Mouse (Mus musculus) myocyte (in vitro differentiated cells): ENCODE data around the gene Cdyl2. TPM values are rescaled to one million over a fixed set of nuclear protein-coding genes. Genes with fewer than 3 reads are reported as not detected.

Experiments
- H3K27me3 ChIP-seq: one replicate; pipeline ENCODE4 v1.6.1; 2011; ENCODE audit not compliant: control insufficient read depth, insufficient read depth, insufficient read length
- H3K36me3 ChIP-seq: one replicate; pipeline ENCODE4 v1.6.1; 2011; ENCODE audit not compliant: control insufficient read depth, insufficient read depth
- H3K4me2 ChIP-seq: one replicate; pipeline ENCODE4 v1.6.1; 2011; ENCODE audit warnings: low read depth, control low read depth
- H3K4me3 ChIP-seq: one replicate; pipeline ENCODE4 v1.5.1; 2011; ENCODE audit warnings: mild to moderate bottlenecking, control low read depth, moderate library complexity
- H3K79me2 ChIP-seq: one replicate; pipeline ENCODE4 v1.6.1; 2011; ENCODE audit not compliant: control insufficient read depth, insufficient read depth
- H3ac ChIP-seq: one replicate; pipeline ENCODE4 v1.6.1; 2011; ENCODE audit not compliant: control insufficient read depth, insufficient read length
- CEBPB ChIP-seq: IDR thresholded peaks from 2 replicates; pipeline ENCODE4 v1.6.1; 2011; ENCODE audit warnings: mild to moderate bottlenecking, moderate library complexity; ENCODE audit not compliant: poor library complexity, insufficient read depth, severe bottlenecking
- E2F4 ChIP-seq: IDR thresholded peaks from one replicate; pipeline ENCODE4 v1.6.1; 2011; ENCODE audit warnings: mild to moderate bottlenecking, control low read depth, moderate library complexity; ENCODE audit not compliant: insufficient read depth
- MAX ChIP-seq: IDR thresholded peaks from one replicate; pipeline ENCODE4 v1.6.1; 2011; ENCODE audit warnings: low read depth, mild to moderate bottlenecking, control low read depth
- MYOD1 ChIP-seq, 3 experiments: IDR thresholded peaks; one replicate each; pipeline ENCODE4 v1.6.1; 2011; ENCODE audit warnings: control low read depth in 2 of 3, low read depth in 2 of 3, mild to moderate bottlenecking in 2 of 3, moderate library complexity in 1 of 3; ENCODE audit not compliant: insufficient read length in 2 of 3, control insufficient read depth in 1 of 3
- MYOG ChIP-seq, 3 experiments: IDR thresholded peaks; one replicate each; pipeline ENCODE4 v1.6.1; 2011; ENCODE audit warnings: control low read depth in 2 of 3, low read depth in 2 of 3, mild to moderate bottlenecking in 2 of 3; ENCODE audit not compliant: insufficient read length in 2 of 3, control insufficient read depth in 1 of 3, insufficient read depth in 1 of 3
- POLR2A ChIP-seq: IDR thresholded peaks from one replicate; pipeline ENCODE4 v1.6.1; 2011; ENCODE audit warnings: low read depth, mild to moderate bottlenecking, control low read depth, moderate library complexity; ENCODE audit not compliant: insufficient read length
- POLR2AphosphoS2 ChIP-seq: IDR thresholded peaks from one replicate; pipeline ENCODE4 v1.6.1; 2011; ENCODE audit warnings: low read depth, control low read depth; ENCODE audit not compliant: insufficient read length
- REST ChIP-seq: IDR thresholded peaks from one replicate; pipeline ENCODE4 v1.6.1; 2011; ENCODE audit warnings: mild to moderate bottlenecking, control low read depth, moderate library complexity; ENCODE audit not compliant: insufficient read depth, insufficient read length
- SRF ChIP-seq: IDR thresholded peaks from one replicate; pipeline ENCODE4 v1.6.1; 2011; ENCODE audit warnings: low read depth; ENCODE audit not compliant: control insufficient read depth, insufficient read length
- TCF12 ChIP-seq: IDR thresholded peaks from one replicate; pipeline ENCODE4 v1.6.1; 2011; ENCODE audit warnings: mild to moderate bottlenecking, control low read depth; ENCODE audit not compliant: poor library complexity, insufficient read depth, severe bottlenecking
- TCF3 ChIP-seq: IDR thresholded peaks from one replicate; pipeline ENCODE4 v1.6.1; 2011; ENCODE audit warnings: low read depth, control low read depth; ENCODE audit not compliant: insufficient read length
- USF1 ChIP-seq: IDR thresholded peaks from one replicate; pipeline ENCODE4 v1.6.1; 2011; ENCODE audit warnings: low read depth, mild to moderate bottlenecking, control low read depth, moderate library complexity
- polyA plus RNA-seq: library from polyadenylated mRNA; unstranded; fragments of >200 nt; fragmentation: generic; extraction: Trizol; gene quantifications from one replicate; pipeline ENCODE4 v1.2.1, GENCODE M21; 2012; ENCODE audit warnings: missing spikeins

Gene Cdyl2
- polyA plus RNA-seq, 1 experiment: 0.96 TPM

- Histone ChIP-seq H3K4me3 (no peak overlapping the region), H3K27me3 (no peaks in the 10 kb centered on the region), H3K36me3 (no peaks in the 10 kb centered on the region), H3ac (no peak overlapping the region), H3K79me2 (no peaks in the 10 kb centered on the region), H3K4me2 (no peak overlapping the region)
- TF ChIP-seq MAX (no peak), POLR2A (no peak), USF1 (no peak), POLR2AphosphoS2 (no peak), CEBPB (no peak), TCF3 (no peak), SRF (no peak), MYOD1 (IDR thresholded peaks at IDR 0.05; ENCODE audit: control insufficient read depth in 1 of 3, insufficient read length in 2 of 3, low read depth in 2 of 3) (no peak), E2F4 (no peak), TCF12 (no peak), REST (no peak), MYOG (IDR thresholded peaks at IDR 0.05; ENCODE audit: control insufficient read depth in 1 of 3, insufficient read depth in 1 of 3, insufficient read length in 2 of 3, low read depth in 2 of 3) (no peak)
These were observed 59.3 kb downstream of the Cdyl2 start for GRCm38 (mm10) chr8:116673493-116673892.

GRCm38 (mm10) chr8:116673052-116673451 lies 59.7 kb downstream of the Cdyl2 start:
- H3ac ChIP-seq: no peak overlapping the region
- H3K79me2 ChIP-seq: no peaks in the 10 kb centered on the region
- H3K36me3 ChIP-seq: no peaks in the 10 kb centered on the region
- H3K27me3 ChIP-seq: no peaks in the 10 kb centered on the region
- TF ChIP-seq E2F4: no peak
- no peak for TF ChIP-seq TCF3
- TF ChIP-seq TCF12: no peak
- H3K4me2 ChIP-seq: no peak overlapping the region
- no peak overlapping the region for H3K4me3 ChIP-seq

- H3K4me2 ChIP-seq: no peak overlapping the region
- no peak for TF ChIP-seq TCF12
- TF ChIP-seq TCF3: no peak
- TF ChIP-seq POLR2AphosphoS2: no peak
- TF ChIP-seq MAX: no peak
- no peak for TF ChIP-seq CEBPB
- TF ChIP-seq POLR2A: no peak
- TF ChIP-seq MYOG (IDR thresholded peaks at IDR 0.05; ENCODE audit: control insufficient read depth in 1 of 3, insufficient read depth in 1 of 3, insufficient read length in 2 of 3, low read depth in 2 of 3): no peak
- no peak for TF ChIP-seq REST
- TF ChIP-seq E2F4: no peak
- no peak for TF ChIP-seq USF1
- no peak for TF ChIP-seq SRF
- no peak for TF ChIP-seq MYOD1 (IDR thresholded peaks at IDR 0.05; ENCODE audit: control insufficient read depth in 1 of 3, insufficient read length in 2 of 3, low read depth in 2 of 3)
- no peaks in the 10 kb centered on the region for H3K79me2 ChIP-seq
- H3K27me3 ChIP-seq: no peaks in the 10 kb centered on the region
- H3ac ChIP-seq: no peak overlapping the region
- no peak overlapping the region for H3K4me3 ChIP-seq
- H3K36me3 ChIP-seq: no peaks in the 10 kb centered on the region
These were observed 61.2 kb downstream of the Cdyl2 start for GRCm38 (mm10) chr8:116671543-116671942.

GRCm38 (mm10) chr8:116670604-116671003 lies 62.2 kb downstream of the Cdyl2 start:
- TF ChIP-seq POLR2A (no peak), MAX (no peak), SRF (no peak), CEBPB (no peak), REST (no peak), E2F4 (no peak)
- Histone ChIP-seq H3K4me3 (no peak overlapping the region), H3K36me3 (no peaks in the 10 kb centered on the region), H3K4me2 (no peak overlapping the region), H3K27me3 (no peaks in the 10 kb centered on the region), H3K79me2 (no peaks in the 10 kb centered on the region), H3ac (no peak overlapping the region)

- Histone ChIP-seq H3K79me2 (no peaks in the 10 kb centered on the region), H3K36me3 (no peaks in the 10 kb centered on the region), H3K27me3 (no peaks in the 10 kb centered on the region), H3ac (no peak overlapping the region), H3K4me2 (no peak overlapping the region), H3K4me3 (no peak overlapping the region)
- no peak for TF ChIP-seq MYOD1 (IDR thresholded peaks at IDR 0.05; ENCODE audit: control insufficient read depth in 1 of 3, insufficient read length in 2 of 3, low read depth in 2 of 3)
- no peak for TF ChIP-seq POLR2AphosphoS2
- no peak for TF ChIP-seq USF1
- no peak for TF ChIP-seq TCF3
- no peak for TF ChIP-seq MAX
- no peak for TF ChIP-seq TCF12
- no peak for TF ChIP-seq CEBPB
- no peak for TF ChIP-seq REST
- TF ChIP-seq POLR2A: no peak
- no peak for TF ChIP-seq SRF
These were observed 63.8 kb downstream of the Cdyl2 start for GRCm38 (mm10) chr8:116668977-116669376.
